Comparison of ENCODE assay signal across 9 mouse cellular contexts in the genomic region with DNA sequence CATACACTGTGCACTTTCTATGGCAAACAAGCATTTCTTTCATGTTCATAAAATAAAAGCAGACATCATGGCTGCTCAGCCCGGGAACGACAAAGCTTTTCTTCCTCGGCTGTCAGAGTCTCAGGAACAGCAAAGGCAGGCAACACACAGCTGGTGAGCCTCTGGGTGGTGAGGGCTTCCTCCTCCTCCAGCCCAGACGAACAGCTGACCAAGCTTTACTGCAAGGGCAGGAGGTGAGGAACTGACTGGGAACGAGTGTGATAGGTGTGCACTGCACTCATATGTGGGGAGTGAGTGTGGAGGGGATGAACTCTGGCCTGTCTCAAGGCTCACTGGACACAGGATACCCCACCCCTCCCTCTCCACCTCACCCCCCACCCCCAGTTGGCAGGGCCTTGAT. TPM values are rescaled to one million over a fixed set of nuclear protein-coding genes. Genes with fewer than 3 reads are reported as not detected.
DNase-seq lines count a peak whose midpoint lies in the region; ATAC-seq and TF ChIP-seq lines count a peak whose summit lies in the region.
"Had no signal": no experiment of that assay in that cellular context is flagged by ENCODE, and none has a peak within 500 bp of the region (broad histone marks: within the 10 kb centered on the region; RNA-seq: fewer than 3 reads in every experiment).

No protein-coding gene starts in this region.

- WGBS in heart, embryonic 15.5 days = 46% methylated on average over 5 of the region's 5 CpGs
- 52% methylated on average over 5 of the region's 5 CpGs for WGBS in embryonic facial prominence, embryonic 13.5 days
- 22% methylated on average over 5 of the region's 5 CpGs for WGBS in kidney, postnatal 0 days

- H3K27ac ChIP-seq in heart, embryonic 15.5 days = peak overlapping the region; percentile 99
- peak overlapping the region; percentile 60 for H3K27ac ChIP-seq in embryonic facial prominence, embryonic 13.5 days
- peak overlapping the region; percentile 37; the same call in 1 of the 2 replicates for H3K27ac ChIP-seq in kidney, postnatal 0 days
- H3K27ac ChIP-seq: liver, embryonic 12.5 days had no signal

- H3K36me3 ChIP-seq in heart, embryonic 15.5 days = peaks cover 34% of the 10 kb centered on the region
- H3K36me3 ChIP-seq in embryonic facial prominence, embryonic 13.5 days = peaks cover 53% of the 10 kb centered on the region
- H3K36me3 ChIP-seq in kidney, postnatal 0 days (ENCODE audit: insufficient read depth, low read length) = peaks cover 37% of the 10 kb centered on the region

- H3K4me3 ChIP-seq in heart, embryonic 15.5 days = no peak overlapping the region
- H3K4me3 ChIP-seq in embryonic facial prominence, embryonic 13.5 days = no peak overlapping the region
- H3K4me3 ChIP-seq in kidney, postnatal 0 days (replicated peaks; ENCODE audit: low read depth, low read length) = no peak overlapping the region
- H3K4me3 ChIP-seq: liver, embryonic 12.5 days had no signal

- TF ChIP-seq CTCF in kidney, postnatal 0 days (IDR thresholded peaks at IDR 0.05; ENCODE audit: low read depth) = no peak

- no peaks in the 10 kb centered on the region for H3K27me3 ChIP-seq in heart, embryonic 15.5 days
- no peaks in the 10 kb centered on the region for H3K27me3 ChIP-seq in embryonic facial prominence, embryonic 13.5 days
- H3K27me3 ChIP-seq in kidney, postnatal 0 days (ENCODE audit: insufficient read depth, low read length) = no peaks in the 10 kb centered on the region

- no peak for ATAC-seq in heart, embryonic 15.5 days (replicated peaks; ENCODE audit: insufficient number of reproducible peaks, insufficient read depth, low FRiP score, low read depth)
- no peak for ATAC-seq in embryonic facial prominence, embryonic 13.5 days (ENCODE audit: insufficient number of reproducible peaks, insufficient read depth, low FRiP score, low TSS enrichment, low read depth)
- no peak for ATAC-seq in kidney, postnatal 0 days (replicated peaks; ENCODE audit: low FRiP score, low read depth)
- ATAC-seq: liver, embryonic 12.5 days had no signal

- peaks cover 66% of the 10 kb centered on the region for H3K4me1 ChIP-seq in heart, embryonic 15.5 days (replicated peaks)
- H3K4me1 ChIP-seq in embryonic facial prominence, embryonic 13.5 days = peaks cover 26% of the 10 kb centered on the region
- H3K4me1 ChIP-seq in kidney, postnatal 0 days (replicated peaks; ENCODE audit: insufficient read depth, low read length) = peaks cover 10% of the 10 kb centered on the region; the same call in 1 of the 2 replicates

- peak; percentile 5 to 16 for DNase-seq in adrenal gland, adult 18-20 months (ENCODE audit: low spot score in 2 of 2)
- DNase-seq in adrenal gland, adult 2 months = no peak
- DNase-seq in heart, adult 9 months (ENCODE audit: low spot score in 2 of 2) = no peak
- DNase-seq in kidney, postnatal 0 days (ENCODE audit: low spot score) = peak; percentile 55
- no peak for DNase-seq in urinary bladder, postnatal 36 days (ENCODE audit: low spot score in 2 of 2)
- no peak for DNase-seq in spleen, adult 18-20 months

- no peaks in the 10 kb centered on the region for H3K9me3 ChIP-seq in heart, embryonic 15.5 days (replicated peaks)
- H3K9me3 ChIP-seq in embryonic facial prominence, embryonic 13.5 days = no peaks in the 10 kb centered on the region
- H3K9me3 ChIP-seq in kidney, postnatal 0 days (replicated peaks; ENCODE audit: low read length) = no peaks in the 10 kb centered on the region
- H3K9me3 ChIP-seq: liver, embryonic 12.5 days had no signal

- no peak overlapping the region for H3K4me2 ChIP-seq in heart, embryonic 15.5 days
- no peak overlapping the region for H3K4me2 ChIP-seq in embryonic facial prominence, embryonic 13.5 days
- no peak overlapping the region for H3K4me2 ChIP-seq in kidney, postnatal 0 days (ENCODE audit: low read length)
- H3K4me2 ChIP-seq: liver, embryonic 12.5 days had no signal

- no peak overlapping the region for H3K9ac ChIP-seq in heart, embryonic 15.5 days
- no peak overlapping the region for H3K9ac ChIP-seq in embryonic facial prominence, embryonic 13.5 days
- no peak overlapping the region for H3K9ac ChIP-seq in kidney, postnatal 0 days (ENCODE audit: low read depth, low read length)

RNA-seq across cellular contexts. Expression of a gene that starts 24.7 kb away (rescaled TPM):
- 100 to 1,000 TPM in 1 of 2 experiments, 10 to 100 TPM in 1; 83.9 to 120 TPM for total RNA-seq in adrenal gland, adult 18-20 months (2021)
- 10 to 100 TPM; 76.9 to 91.2 TPM for total RNA-seq in adrenal gland, adult 2 months (2021)
- polyA plus RNA-seq in adrenal gland, adult 2 months (2012; rRNA removed) = 204 and 210 TPM in 2 replicates
- 40.1 and 45.3 TPM in 2 replicates for polyA plus RNA-seq in heart, embryonic 15.5 days (2015; fragmentation: Nextera tagmentation; extraction: Ambion mirVana)
- 35.6 and 37.3 TPM in 2 replicates for polyA plus RNA-seq in embryonic facial prominence, embryonic 13.5 days (2015; fragmentation: Nextera tagmentation; extraction: Ambion mirVana)
- polyA plus RNA-seq in kidney, postnatal 0 days (2015; fragmentation: Nextera tagmentation; extraction: Ambion mirVana) = 48.7 and 49.1 TPM in 2 replicates

RNA-seq across cellular contexts. Expression of a gene that starts 28.1 kb away (rescaled TPM):
- not detected for total RNA-seq in adrenal gland, adult 18-20 months (2021)
- total RNA-seq in adrenal gland, adult 2 months (2021) = under 1 TPM in 1 of 2 experiments, not detected in 1; 0.90 TPM
- 0.51 and 0.67 TPM in 2 replicates for polyA plus RNA-seq in adrenal gland, adult 2 months (2012; rRNA removed)
- 0.43 and 2.9 TPM in 2 replicates for polyA plus RNA-seq in heart, embryonic 15.5 days (2015; fragmentation: Nextera tagmentation; extraction: Ambion mirVana)
- polyA plus RNA-seq in embryonic facial prominence, embryonic 13.5 days (2015; fragmentation: Nextera tagmentation; extraction: Ambion mirVana) = 1.2 TPM in 1 of 2 replicates, not detected in the other
- not detected in 2 replicates for polyA plus RNA-seq in kidney, postnatal 0 days (2015; fragmentation: Nextera tagmentation; extraction: Ambion mirVana)
- polyA plus RNA-seq: liver, embryonic 12.5 days had no signal

Comparison
In these comparisons a context has a peak if more than half of its experiments do, and no peak if none do; other contexts are left out.
1. DNase-seq: peak in adrenal gland, adult 18-20 months (2 of 2) and kidney, postnatal 0 days (single experiment); none in adrenal gland, adult 2 months (single experiment), heart, adult 9 months (0 of 2), urinary bladder, postnatal 36 days (0 of 2) and spleen, adult 18-20 months (0 of 2).
2. H3K27ac ChIP-seq: peak in every context shown above with its lines; median percentile 99 in heart, embryonic 15.5 days; 60 in embryonic facial prominence, embryonic 13.5 days; 37 in kidney, postnatal 0 days.